Mouse (Mus musculus) forebrain, postnatal 0 days (tissue): ENCODE results near the gene Spg11. TPM values are rescaled to one million over a fixed set of nuclear protein-coding genes. Genes with fewer than 3 reads are reported as not detected.

Experiments used
- ATAC-seq: fragments of 200-750 bp; cut with Nextera tagmentation; 2 replicates; pipeline ENCODE4 v1.8.0; 2017; ENCODE audit warnings: mild to moderate bottlenecking, moderate library complexity
- DNase-seq: peaks from one replicate; pipeline ENCODE4 v3.0.0-alpha.2; 2015
- H3K27ac ChIP-seq: fragments of 300-500 bp; sonication (generic); 2 replicates; pipeline ENCODE4 v1.5.1; 2014; ENCODE audit warnings: low read depth, mild to moderate bottlenecking, antibody characterized with exemption, low read length, moderate library complexity, mixed read lengths
- H3K27me3 ChIP-seq: fragments of 300-500 bp; sonication (generic); 2 replicates; pipeline ENCODE4 v1.6.1; 2014; ENCODE audit warnings: mild to moderate bottlenecking, low read length, mixed read lengths; ENCODE audit not compliant: insufficient read depth
- H3K36me3 ChIP-seq: fragments of 300-500 bp; sonication (generic); 2 replicates; pipeline ENCODE4 v1.6.1; 2014; ENCODE audit warnings: mild to moderate bottlenecking, moderate library complexity; ENCODE audit not compliant: insufficient read depth
- H3K4me1 ChIP-seq: fragments of 300-500 bp; sonication (generic); 2 replicates; pipeline ENCODE4 v1.6.1; 2014; ENCODE audit warnings: antibody characterized with exemption; ENCODE audit not compliant: insufficient read depth
- H3K4me2 ChIP-seq: fragments of 300-500 bp; sonication (generic); 2 replicates; pipeline ENCODE4 v1.6.1; 2014; ENCODE audit warnings: low read depth, mild to moderate bottlenecking, moderate library complexity
- H3K4me3 ChIP-seq: fragments of 300-500 bp; sonication (generic); 2 replicates; pipeline ENCODE4 v1.5.1; 2014; ENCODE audit warnings: low read depth, low read length, mixed read lengths
- H3K9ac ChIP-seq: fragments of 300-500 bp; sonication (generic); 2 replicates; pipeline ENCODE4 v1.6.1; 2014; ENCODE audit warnings: mild to moderate bottlenecking
- H3K9me3 ChIP-seq: fragments of 300-500 bp; sonication (generic); 2 replicates; pipeline ENCODE4 v1.6.1; 2016; ENCODE audit warnings: low read length
- CTCF ChIP-seq: sonication (generic); IDR thresholded peaks from 2 replicates; pipeline ENCODE4 v1.5.1; 2016; ENCODE audit warnings: antibody characterized with exemption, control low read depth, low read depth
- WGBS: fragments of 180-500 bp; shearing (Covaris S2); extraction: QIAGEN DNeasy Blood & Tissue Kit; methylation state at CpG from one replicate; pipeline ENCODE4 v1.1.7; 2014; 5-methylcytosine and 5-hydroxymethylcytosine counted together
- polyA plus RNA-seq: library from polyadenylated mRNA; unstranded; fragments of >200 nt; fragmentation: Nextera tagmentation; extraction: Ambion mirVana; gene quantifications from 2 replicates; pipeline ENCODE4 v1.2.1, GENCODE M21; 2015
- total RNA-seq: library from RNA; depleted of rRNA; stranded (reverse); fragments of >200 nt; gene quantifications from 2 replicates; pipeline ENCODE4 v1.2.3, GENCODE M21; 2014

Spg11 gene
- total and polyA plus RNA-seq, 2 experiments from 2014 or later, result 4.5 to 22.7 TPM

- Histone ChIP-seq H3K4me2 (no peak overlapping the region), H3K9me3 (no peaks in the 10 kb centered on the region), H3K4me3 (no peak overlapping the region), H3K9ac (no peak overlapping the region), H3K4me1 (no peaks in the 10 kb centered on the region), H3K36me3 (no peaks in the 10 kb centered on the region), H3K27ac (no peak overlapping the region), H3K27me3 (no peaks in the 10 kb centered on the region)
- DNase-seq (no peak), ATAC-seq (no peak)
- no peak for TF ChIP-seq CTCF
- WGBS, result 85% methylated on average over 6 of the region's 6 CpGs
These were observed 41.5 kb upstream of the Spg11 start for GRCm38 (mm10) chr2:122159667-122160066.

DNA sequence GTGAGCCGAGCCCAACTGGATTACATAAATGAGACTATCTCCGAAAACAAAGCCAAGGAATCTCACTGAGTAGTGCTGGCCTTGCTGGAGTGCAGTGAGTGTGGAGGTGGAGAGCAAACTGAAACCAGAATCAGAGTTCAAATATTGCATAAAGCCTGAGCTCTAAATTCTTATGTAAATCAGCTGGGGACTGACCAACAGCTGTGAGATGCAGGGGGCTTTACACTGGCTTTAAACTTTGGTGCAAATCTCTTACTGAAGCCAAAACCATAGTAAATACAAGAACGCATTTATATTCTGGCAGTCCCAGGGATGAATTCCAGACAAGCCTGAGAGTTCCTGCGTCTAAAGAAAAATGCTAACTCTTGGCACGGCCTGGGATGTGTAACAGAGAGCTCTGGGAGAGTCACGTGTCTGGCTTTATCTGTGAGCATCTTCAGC is 40.2 kb upstream of the Spg11 start:
- WGBS, result 40% methylated on average over 6 of the region's 6 CpGs
- H3K4me2 ChIP-seq, result no peak overlapping the region

DNA sequence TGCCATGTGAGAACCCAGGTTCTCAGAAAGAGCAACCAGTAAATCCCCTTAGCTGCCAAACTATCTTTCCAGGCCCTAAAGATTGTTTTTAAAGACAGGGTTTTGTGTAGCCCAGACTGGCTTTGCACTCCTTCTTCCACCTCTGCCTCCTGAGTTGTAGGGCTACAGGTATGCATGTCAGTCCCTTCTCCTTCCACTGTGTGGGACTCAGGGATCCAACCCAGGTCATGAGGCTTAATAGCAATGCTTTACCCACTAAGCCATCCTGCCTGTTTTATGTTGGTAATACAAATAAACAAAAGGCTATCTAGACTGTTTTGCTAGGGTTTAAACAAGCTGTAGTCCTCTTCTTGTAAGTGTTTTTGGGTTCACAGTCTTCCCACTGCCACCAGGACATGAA is 39.4 kb upstream of the Spg11 start:
- Histone ChIP-seq H3K4me1 (no peaks in the 10 kb centered on the region), H3K36me3 (no peaks in the 10 kb centered on the region), H3K27me3 (no peaks in the 10 kb centered on the region), H3K27ac (no peak overlapping the region), H3K9me3 (no peaks in the 10 kb centered on the region), H3K4me2 (no peak overlapping the region), H3K4me3 (no peak overlapping the region), H3K9ac (no peak overlapping the region)
- DNase-seq (no peak), ATAC-seq (no peak)
- TF ChIP-seq CTCF, result no peak

More for the DNA sequence above, 40.2 kb upstream of the Spg11 start:
- Histone ChIP-seq H3K36me3 (no peaks in the 10 kb centered on the region), H3K9me3 (no peaks in the 10 kb centered on the region), H3K4me1 (no peaks in the 10 kb centered on the region), H3K4me3 (no peak overlapping the region), H3K27me3 (no peaks in the 10 kb centered on the region), H3K27ac (no peak overlapping the region), H3K9ac (no peak overlapping the region)
- no peak for TF ChIP-seq CTCF
- ATAC-seq (no peak), DNase-seq (no peak)

DNA sequence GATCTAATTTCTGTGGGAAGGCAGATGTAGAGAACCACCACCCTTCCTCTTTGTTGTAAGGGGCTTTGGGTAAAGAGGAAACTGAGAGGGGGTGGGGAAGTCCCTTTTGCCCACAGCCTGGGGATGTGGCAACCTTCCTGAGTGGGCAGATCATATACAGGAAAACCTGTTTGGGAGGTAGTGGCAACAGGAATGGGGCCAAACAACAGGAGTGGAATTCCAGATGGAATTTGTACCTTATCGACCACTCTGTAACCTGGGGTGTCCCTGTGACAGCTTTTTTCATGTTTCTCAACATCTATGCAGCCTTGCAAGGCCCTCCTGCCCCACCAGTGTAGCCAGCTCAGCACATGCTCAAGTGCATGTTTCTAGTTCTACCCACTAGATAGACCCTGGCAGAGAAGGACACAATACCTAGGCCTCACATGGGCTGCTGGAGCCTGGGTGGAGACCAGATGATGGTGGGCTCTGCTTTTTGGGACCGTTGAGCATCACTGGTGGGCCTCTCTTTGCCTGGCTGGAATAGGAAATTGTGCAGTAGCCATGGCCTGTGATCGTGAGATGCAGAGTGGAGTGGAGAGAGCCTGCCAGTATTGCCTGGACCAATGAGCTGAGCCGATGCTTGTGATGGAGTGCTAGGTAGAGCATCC is 38.0 kb upstream of the Spg11 start:
- Histone ChIP-seq H3K27me3 (no peaks in the 10 kb centered on the region), H3K9ac (no peak overlapping the region), H3K4me1 (no peaks in the 10 kb centered on the region), H3K4me2 (no peak overlapping the region), H3K27ac (no peak overlapping the region), H3K36me3 (no peaks in the 10 kb centered on the region), H3K9me3 (no peaks in the 10 kb centered on the region), H3K4me3 (no peak overlapping the region)
- no peak for ATAC-seq
- WGBS, result 87% methylated on average over 4 of the region's 4 CpGs
- DNase-seq, result no peak
- no peak for TF ChIP-seq CTCF

DNA sequence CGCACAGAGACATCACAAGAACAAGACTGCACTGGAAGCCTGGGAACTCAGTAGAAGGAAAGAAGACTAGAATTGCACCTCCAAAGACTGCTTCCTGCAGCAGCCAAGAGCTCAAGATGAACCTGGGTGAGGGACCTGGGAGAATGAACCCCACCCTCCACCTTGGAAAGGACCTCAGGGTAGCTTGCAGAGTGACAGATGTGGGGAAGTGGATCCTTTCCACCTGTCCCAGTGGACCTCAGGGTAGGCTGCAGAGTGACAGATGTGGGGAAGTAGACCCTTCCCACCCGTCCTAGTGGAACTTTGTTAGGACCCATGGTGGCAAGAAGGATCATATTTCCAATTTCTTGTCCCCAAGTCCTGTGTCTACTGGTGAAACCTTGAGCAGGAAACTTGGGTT is 37.1 kb upstream of the Spg11 start:
- no peaks in the 10 kb centered on the region for H3K27me3 ChIP-seq
- no peak for TF ChIP-seq CTCF
- no peak overlapping the region for H3K27ac ChIP-seq
- H3K9ac ChIP-seq, result no peak overlapping the region
- DNase-seq (no peak), ATAC-seq (no peak)
- 77% methylated on average over 2 of the region's 2 CpGs for WGBS
- no peaks in the 10 kb centered on the region for H3K9me3 ChIP-seq
- H3K4me3 ChIP-seq, result no peak overlapping the region
- no peaks in the 10 kb centered on the region for H3K4me1 ChIP-seq
- H3K4me2 ChIP-seq, result no peak overlapping the region
- no peaks in the 10 kb centered on the region for H3K36me3 ChIP-seq

DNA sequence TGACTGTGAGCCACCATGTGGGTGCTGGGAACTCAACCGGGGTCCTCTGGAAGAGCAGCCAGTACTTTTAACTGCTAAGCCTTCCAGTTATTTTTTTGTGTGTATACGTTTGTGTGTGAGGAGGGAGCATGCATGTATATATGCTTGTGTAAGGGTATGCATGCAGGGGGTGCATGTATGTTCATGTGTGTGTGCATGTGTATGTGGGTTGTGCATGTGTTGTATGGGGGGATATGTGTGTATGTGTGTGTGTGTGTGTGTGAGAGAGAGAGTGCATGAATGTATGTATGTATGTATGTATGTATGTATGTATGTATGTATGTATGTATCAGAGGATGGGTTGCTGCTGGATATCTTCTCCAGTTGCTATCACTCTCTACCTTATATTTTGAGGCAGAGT is 36.3 kb upstream of the Spg11 start:
- Histone ChIP-seq H3K27me3 (no peaks in the 10 kb centered on the region), H3K9me3 (no peaks in the 10 kb centered on the region), H3K4me2 (no peak overlapping the region), H3K4me1 (no peaks in the 10 kb centered on the region), H3K4me3 (no peak overlapping the region), H3K36me3 (no peaks in the 10 kb centered on the region), H3K27ac (no peak overlapping the region), H3K9ac (no peak overlapping the region)
- DNase-seq (no peak), ATAC-seq (no peak)
- no peak for TF ChIP-seq CTCF
- 90% methylated on average over 2 of the region's 2 CpGs for WGBS

DNA sequence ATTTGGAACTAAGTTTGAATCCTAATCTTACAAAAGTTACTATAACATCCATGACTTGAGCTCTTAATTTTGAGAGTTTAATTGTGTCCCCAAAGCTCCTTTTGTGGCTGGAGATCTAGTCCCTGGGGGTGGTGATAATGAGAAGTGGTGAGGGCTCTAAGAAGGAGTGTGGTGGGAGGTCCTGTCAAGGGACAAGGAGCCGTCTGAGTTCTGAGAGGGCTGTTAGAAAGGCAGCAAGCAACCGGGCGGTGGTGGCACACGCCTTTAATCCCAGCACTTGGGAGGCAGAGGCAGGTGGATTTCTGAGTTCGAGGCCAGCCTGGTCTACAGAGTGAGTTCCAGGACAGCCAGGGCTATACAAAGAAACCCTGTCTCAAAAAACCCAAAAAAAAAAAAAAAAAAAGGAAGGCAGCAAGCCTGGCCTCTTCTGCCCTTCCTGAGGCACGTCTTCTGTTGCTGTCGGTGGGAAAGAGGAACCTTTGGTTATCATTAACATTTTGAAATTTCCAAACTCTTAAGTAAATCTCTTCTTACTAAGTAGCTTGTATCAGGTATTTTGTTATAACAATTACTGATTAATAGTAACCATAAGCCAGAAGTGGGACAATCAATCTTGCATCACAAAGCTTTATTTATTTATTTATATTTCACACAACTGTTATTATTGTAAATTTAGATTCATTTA is 35.6 kb upstream of the Spg11 start:
- DNase-seq (no peak), ATAC-seq (no peak)
- no peaks in the 10 kb centered on the region for H3K4me1 ChIP-seq
- no peaks in the 10 kb centered on the region for H3K9me3 ChIP-seq
- no peak overlapping the region for H3K27ac ChIP-seq
- no peaks in the 10 kb centered on the region for H3K36me3 ChIP-seq
- H3K9ac ChIP-seq, result no peak overlapping the region
- TF ChIP-seq CTCF, result no peak
- H3K4me2 ChIP-seq, result no peak overlapping the region
- H3K4me3 ChIP-seq, result no peak overlapping the region
- H3K27me3 ChIP-seq, result no peaks in the 10 kb centered on the region
- WGBS, result 86% methylated on average over 6 of the region's 7 CpGs
